Mouse (Mus musculus): Measurements from ENCODE around the gene Ssna1. TPM values are rescaled to one million over a fixed set of nuclear protein-coding genes. Genes with fewer than 3 reads are reported as not detected.

Gene Ssna1
- polyA plus RNA-seq, 1 experiment from 2014 or later = 228 TPM

Other genes starting within 250 kb of the Ssna1 start
- 67.3 and 68.6 TPM in 2 replicates for gene Nsmf, start 218.1 kb downstream of the Ssna1 start, polyA plus RNA-seq (2016; fragmentation: Nextera tagmentation; extraction: Ambion mirVana)
- not detected in 2 replicates for gene Entpd8, start 192.1 kb downstream of the Ssna1 start, polyA plus RNA-seq (2016; fragmentation: Nextera tagmentation; extraction: Ambion mirVana)
- gene Noxa1, start 177.3 kb downstream of the Ssna1 start, polyA plus RNA-seq (2016; fragmentation: Nextera tagmentation; extraction: Ambion mirVana) = 0.21 and 0.24 TPM in 2 replicates
- 19.8 and 26.6 TPM in 2 replicates for gene Nrarp, start 91.7 kb downstream of the Ssna1 start, polyA plus RNA-seq (2016; fragmentation: Nextera tagmentation; extraction: Ambion mirVana)
- gene Tor4a, start 75.6 kb downstream of the Ssna1 start, polyA plus RNA-seq (2016; fragmentation: Nextera tagmentation; extraction: Ambion mirVana) = 2.2 and 2.4 TPM in 2 replicates
- gene Nelfb, start 60.9 kb downstream of the Ssna1 start, polyA plus RNA-seq (2016; fragmentation: Nextera tagmentation; extraction: Ambion mirVana) = 124 and 125 TPM in 2 replicates
- not detected in 2 replicates for gene Stpg3, start 57.8 kb downstream of the Ssna1 start, polyA plus RNA-seq (2016; fragmentation: Nextera tagmentation; extraction: Ambion mirVana)
- 0.74 and 1.4 TPM in 2 replicates for gene Fam166a, start 53.7 kb downstream of the Ssna1 start, polyA plus RNA-seq (2016; fragmentation: Nextera tagmentation; extraction: Ambion mirVana)
- 562 and 601 TPM in 2 replicates for gene Tubb4b, start 47.7 kb downstream of the Ssna1 start, polyA plus RNA-seq (2016; fragmentation: Nextera tagmentation; extraction: Ambion mirVana)
- not detected in 2 replicates for gene Slc34a3, start 38.1 kb downstream of the Ssna1 start, polyA plus RNA-seq (2016; fragmentation: Nextera tagmentation; extraction: Ambion mirVana)
- not detected in 2 replicates for gene Rnf224, start 35.7 kb downstream of the Ssna1 start, polyA plus RNA-seq (2016; fragmentation: Nextera tagmentation; extraction: Ambion mirVana)
- 15.1 and 16.4 TPM in 2 replicates for gene Rnf208, start 30.2 kb downstream of the Ssna1 start, polyA plus RNA-seq (2016; fragmentation: Nextera tagmentation; extraction: Ambion mirVana)
- 0.59 TPM in 1 of 2 replicates, not detected in the other for gene Cysrt1, start 30.0 kb downstream of the Ssna1 start, polyA plus RNA-seq (2016; fragmentation: Nextera tagmentation; extraction: Ambion mirVana)
- gene AL732309.1, start 25.6 kb downstream of the Ssna1 start, polyA plus RNA-seq (2016; fragmentation: Nextera tagmentation; extraction: Ambion mirVana) = 6.3 and 7.9 TPM in 2 replicates
- gene Tmem203, start 17.0 kb downstream of the Ssna1 start, polyA plus RNA-seq (2016; fragmentation: Nextera tagmentation; extraction: Ambion mirVana) = 15.2 and 18.3 TPM in 2 replicates
- gene Tprn, start 9.8 kb downstream of the Ssna1 start, polyA plus RNA-seq (2016; fragmentation: Nextera tagmentation; extraction: Ambion mirVana) = 8.0 and 9.0 TPM in 2 replicates
- gene Anapc2, start within 50 bp of the Ssna1 start, polyA plus RNA-seq (2016; fragmentation: Nextera tagmentation; extraction: Ambion mirVana) = 147 and 151 TPM in 2 replicates
- gene Tmem210, start 15.7 kb upstream of the Ssna1 start, polyA plus RNA-seq (2016; fragmentation: Nextera tagmentation; extraction: Ambion mirVana) = not detected in 2 replicates
- gene Lrrc26, start 17.5 kb upstream of the Ssna1 start, polyA plus RNA-seq (2016; fragmentation: Nextera tagmentation; extraction: Ambion mirVana) = not detected in 2 replicates
- gene Grin1, start 46.7 kb upstream of the Ssna1 start, polyA plus RNA-seq (2016; fragmentation: Nextera tagmentation; extraction: Ambion mirVana) = 0.89 and 1.4 TPM in 2 replicates
- 50.4 and 51.9 TPM in 2 replicates for gene Man1b1, start 59.9 kb upstream of the Ssna1 start, polyA plus RNA-seq (2016; fragmentation: Nextera tagmentation; extraction: Ambion mirVana)
- gene Dpp7, start 83.9 kb upstream of the Ssna1 start, polyA plus RNA-seq (2016; fragmentation: Nextera tagmentation; extraction: Ambion mirVana) = 17.0 and 18.0 TPM in 2 replicates
- gene Uap1l1, start 93.2 kb upstream of the Ssna1 start, polyA plus RNA-seq (2016; fragmentation: Nextera tagmentation; extraction: Ambion mirVana) = 8.5 and 11.4 TPM in 2 replicates
- gene Sapcd2, start 99.9 kb upstream of the Ssna1 start, polyA plus RNA-seq (2016; fragmentation: Nextera tagmentation; extraction: Ambion mirVana) = 73.6 and 74.6 TPM in 2 replicates
- gene Entpd2, start 123.4 kb upstream of the Ssna1 start, polyA plus RNA-seq (2016; fragmentation: Nextera tagmentation; extraction: Ambion mirVana) = 0.14 TPM in 1 of 2 replicates, not detected in the other
- 38.3 and 40.3 TPM in 2 replicates for gene Npdc1, start 126.9 kb upstream of the Ssna1 start, polyA plus RNA-seq (2016; fragmentation: Nextera tagmentation; extraction: Ambion mirVana)
- not detected in 2 replicates for gene Fut7, start 150.8 kb upstream of the Ssna1 start, polyA plus RNA-seq (2016; fragmentation: Nextera tagmentation; extraction: Ambion mirVana)
- 4.3 and 5.6 TPM in 2 replicates for gene Abca2, start 156.3 kb upstream of the Ssna1 start, polyA plus RNA-seq (2016; fragmentation: Nextera tagmentation; extraction: Ambion mirVana)
- gene Clic3, start 184.4 kb upstream of the Ssna1 start, polyA plus RNA-seq (2016; fragmentation: Nextera tagmentation; extraction: Ambion mirVana) = 0.60 and 1.4 TPM in 2 replicates
- gene Paxx, start 188.7 kb upstream of the Ssna1 start, polyA plus RNA-seq (2016; fragmentation: Nextera tagmentation; extraction: Ambion mirVana) = 15.8 and 16.0 TPM in 2 replicates
- 0.18 TPM in 1 of 2 replicates, not detected in the other for gene Ptgds, start 197.6 kb upstream of the Ssna1 start, polyA plus RNA-seq (2016; fragmentation: Nextera tagmentation; extraction: Ambion mirVana)
- gene Lcn12, start 221.5 kb upstream of the Ssna1 start, polyA plus RNA-seq (2016; fragmentation: Nextera tagmentation; extraction: Ambion mirVana) = not detected in 2 replicates
- gene Fbxw5, start 228.3 kb upstream of the Ssna1 start, polyA plus RNA-seq (2016; fragmentation: Nextera tagmentation; extraction: Ambion mirVana) = 87.9 and 92.2 TPM in 2 replicates
- gene C8g, start 229.3 kb upstream of the Ssna1 start, polyA plus RNA-seq (2016; fragmentation: Nextera tagmentation; extraction: Ambion mirVana) = 6.1 and 6.7 TPM in 2 replicates

Measured in embryonic facial prominence, embryonic 10.5 days (tissue).